Mouse (Mus musculus): ENCODE results near the gene Lrrc38.
"Not testable (repeated sequence)": the region's sequence is repeated elsewhere in the genome, so short reads cannot be mapped to it uniquely, and the experiment has no call there.

Lrrc38 gene

DNA sequence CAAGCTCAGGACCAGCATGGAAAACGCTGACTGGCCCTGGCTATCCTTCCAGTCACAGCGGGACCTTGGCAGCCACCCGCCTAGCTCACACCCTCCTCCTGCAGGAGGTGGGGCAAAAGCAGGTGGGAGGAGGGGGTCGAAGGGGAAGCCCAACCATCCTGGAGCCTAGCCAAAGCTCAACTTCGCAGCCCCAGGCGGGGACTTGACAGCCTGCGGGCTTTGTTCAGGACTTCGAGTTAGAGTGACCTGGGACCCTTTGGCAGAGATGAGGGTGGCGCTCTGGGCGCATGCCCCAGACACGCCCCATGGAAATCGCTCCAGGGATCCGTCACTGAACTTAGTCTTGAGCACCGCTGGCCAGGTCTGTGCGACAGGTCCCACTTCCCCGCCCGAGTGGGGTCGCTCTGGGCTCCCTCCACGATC is at the start of gene Lrrc38:
Gene Lrrc38, plus strand, starts transcription at position 274 of the 423 bp plus-strand sequence.
- no peak for DNase-seq (ENCODE audit: low read depth in 1 of 2, low spot score in 2 of 2)

DNA sequence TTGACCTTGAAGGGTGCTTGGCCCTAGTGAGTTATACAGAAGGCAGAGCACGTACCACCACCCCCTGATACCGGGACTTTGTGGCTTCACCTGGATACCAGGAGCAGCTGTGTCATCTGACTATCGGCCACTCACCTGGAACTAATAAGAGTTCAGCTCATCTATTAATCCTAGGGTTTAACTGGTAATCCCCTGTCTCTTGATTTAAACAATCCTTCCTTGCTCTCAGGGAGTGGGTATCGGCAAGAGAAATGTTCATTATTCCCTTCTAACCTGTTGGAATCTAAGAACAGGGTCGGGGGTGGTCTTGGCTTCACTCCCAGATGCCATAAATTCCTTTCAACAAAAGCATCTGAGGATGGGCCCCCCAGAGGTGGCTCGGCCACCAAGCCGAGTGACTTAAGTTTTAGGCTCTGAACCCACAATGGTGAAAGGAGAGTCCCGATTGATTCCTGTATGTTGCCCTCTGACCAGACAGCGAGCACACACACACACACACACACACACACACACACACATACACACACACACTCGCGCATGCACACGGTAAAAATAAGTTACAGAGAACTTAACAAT is 49.4 kb upstream of the Lrrc38 start:
- DNase-seq (ENCODE audit: low read depth in 1 of 2, low spot score in 2 of 2), result no peak

DNA sequence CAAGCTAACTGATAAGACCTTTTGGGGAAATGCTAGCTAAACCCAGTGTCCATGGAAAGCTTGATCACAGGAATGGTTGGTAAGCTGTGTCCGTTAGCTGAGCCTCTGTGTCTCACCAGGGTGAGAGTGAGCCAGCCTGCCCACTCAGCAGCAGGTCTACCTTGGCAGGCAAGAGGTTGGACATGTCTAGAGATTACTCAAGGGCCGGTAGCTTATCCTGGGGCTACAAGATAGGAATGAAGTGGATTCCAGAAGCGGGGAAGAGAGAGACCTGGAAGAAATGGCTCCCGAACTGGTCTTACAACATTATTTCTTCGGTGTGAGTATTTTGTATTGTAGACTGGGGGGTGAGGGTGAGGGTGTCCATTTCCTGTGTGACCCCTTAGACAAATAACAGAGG is 48.5 kb upstream of the Lrrc38 start:
- DNase-seq (ENCODE audit: low read depth in 1 of 2, low spot score in 2 of 2), result no peak

GRCm38 (mm10) chr4:143301875-143302274 is 47.7 kb upstream of the Lrrc38 start:
- no peak for DNase-seq (ENCODE audit: low read depth in 1 of 2, low spot score in 2 of 2)

GRCm38 (mm10) chr4:143302279-143302890 is 47.2 kb upstream of the Lrrc38 start:
- no peak for DNase-seq (ENCODE audit: low read depth in 1 of 2, low spot score in 2 of 2)

DNA sequence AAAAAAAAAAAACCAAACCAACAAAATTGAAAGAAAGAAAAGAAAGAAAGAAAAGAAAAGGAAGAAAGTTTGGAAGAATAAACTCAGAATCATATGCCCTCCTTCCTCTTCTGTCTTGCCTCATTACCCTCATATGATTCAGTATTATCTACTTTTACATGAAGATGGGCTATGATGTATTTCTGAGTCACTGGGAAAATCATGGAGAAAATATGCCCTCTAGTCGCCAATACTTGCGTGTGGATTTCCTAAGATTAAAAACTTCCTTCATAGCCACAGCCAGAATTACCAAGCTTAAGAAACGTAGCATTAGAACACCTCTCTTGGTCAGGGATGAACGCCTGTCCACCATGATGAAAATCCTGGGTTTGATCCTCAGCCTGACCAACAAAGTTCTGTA is 44.5 kb upstream of the Lrrc38 start:
- DNase-seq (ENCODE audit: low read depth in 1 of 2, low spot score in 2 of 2), result no peak

DNA sequence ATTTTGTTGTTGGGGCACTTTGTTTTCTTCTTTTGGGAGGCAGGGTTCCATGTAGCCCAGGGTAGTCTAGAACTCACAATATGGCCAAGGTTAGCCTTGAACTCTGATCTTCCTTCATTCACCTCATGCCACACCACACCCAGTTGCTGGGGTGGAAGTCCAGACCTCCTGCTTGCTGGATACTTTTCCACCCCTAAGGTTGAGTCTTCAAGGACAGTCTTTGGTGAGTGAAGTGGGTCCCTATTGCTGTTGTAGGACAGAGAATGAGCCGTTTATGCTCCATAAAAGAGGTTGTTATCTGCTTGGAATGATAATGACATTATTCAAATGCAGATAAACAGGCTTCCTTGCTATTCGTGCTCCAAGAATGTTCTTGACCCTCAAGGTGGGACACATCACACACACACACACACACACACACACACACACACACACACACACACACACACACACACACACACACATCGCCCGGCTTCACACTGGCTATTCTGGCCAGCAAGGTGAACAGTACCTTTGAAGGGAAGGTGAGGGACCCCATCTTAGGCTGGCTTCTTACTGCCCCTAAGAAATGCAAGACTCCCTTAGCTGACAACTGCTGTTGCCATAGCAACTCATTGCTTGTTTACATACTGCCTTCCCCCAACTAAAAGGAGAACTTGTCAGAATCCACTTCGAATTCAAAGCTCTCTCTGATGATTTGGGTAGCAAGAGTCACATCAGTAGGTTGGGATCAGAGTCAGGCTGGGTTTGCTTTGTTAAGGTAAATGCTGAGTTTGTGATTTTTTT is 43.4 kb upstream of the Lrrc38 start:
- DNase-seq (ENCODE audit: low read depth in 1 of 2, low spot score in 2 of 2), result no peak

DNA sequence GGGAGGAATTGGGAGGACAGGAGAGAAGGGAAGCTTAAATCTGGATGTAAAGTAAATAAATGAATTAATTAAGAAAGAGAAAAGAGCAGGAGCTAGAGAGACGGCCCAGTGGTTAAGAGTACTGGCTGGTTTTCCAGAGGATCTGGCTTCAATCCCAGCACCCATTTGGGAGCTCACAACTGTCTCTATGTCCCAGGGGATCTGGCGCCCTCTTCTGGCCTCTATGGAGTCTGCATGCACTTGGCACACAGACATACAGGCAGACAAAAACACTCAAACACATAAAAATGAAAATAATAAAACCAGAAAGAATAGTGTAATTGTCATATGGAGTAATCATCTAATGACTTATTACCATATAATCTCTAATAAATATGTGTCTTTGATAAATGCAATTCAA is 38.2 kb upstream of the Lrrc38 start:
- no peak for DNase-seq (ENCODE audit: low read depth in 1 of 2, low spot score in 2 of 2)

DNA sequence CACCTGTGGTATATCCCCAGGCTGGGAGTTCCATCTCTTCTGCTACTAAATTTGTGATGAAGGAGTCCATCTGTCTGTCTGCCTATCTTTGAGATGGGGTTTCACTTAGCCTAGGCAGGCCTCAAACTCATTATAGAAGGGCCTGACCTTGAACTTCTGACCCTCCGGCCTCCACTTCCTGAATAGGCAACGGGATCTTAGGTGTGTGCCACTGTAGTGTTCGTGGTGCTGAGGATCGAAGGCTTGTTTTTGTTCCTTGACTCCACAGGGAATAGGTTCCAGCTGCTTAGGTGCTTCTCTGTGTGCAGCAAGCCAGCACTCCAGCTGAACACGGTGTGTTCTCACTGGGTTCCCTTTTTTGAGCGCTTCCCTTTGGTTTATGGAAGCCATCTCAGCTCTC is 36.3 kb upstream of the Lrrc38 start:
- DNase-seq (ENCODE audit: low read depth in 1 of 2, low spot score in 2 of 2), result no peak

GRCm38 (mm10) chr4:143324176-143324924 is 25.2 kb upstream of the Lrrc38 start:
- DNase-seq (ENCODE audit: low read depth in 1 of 2, low spot score in 2 of 2), result no peak

DNA sequence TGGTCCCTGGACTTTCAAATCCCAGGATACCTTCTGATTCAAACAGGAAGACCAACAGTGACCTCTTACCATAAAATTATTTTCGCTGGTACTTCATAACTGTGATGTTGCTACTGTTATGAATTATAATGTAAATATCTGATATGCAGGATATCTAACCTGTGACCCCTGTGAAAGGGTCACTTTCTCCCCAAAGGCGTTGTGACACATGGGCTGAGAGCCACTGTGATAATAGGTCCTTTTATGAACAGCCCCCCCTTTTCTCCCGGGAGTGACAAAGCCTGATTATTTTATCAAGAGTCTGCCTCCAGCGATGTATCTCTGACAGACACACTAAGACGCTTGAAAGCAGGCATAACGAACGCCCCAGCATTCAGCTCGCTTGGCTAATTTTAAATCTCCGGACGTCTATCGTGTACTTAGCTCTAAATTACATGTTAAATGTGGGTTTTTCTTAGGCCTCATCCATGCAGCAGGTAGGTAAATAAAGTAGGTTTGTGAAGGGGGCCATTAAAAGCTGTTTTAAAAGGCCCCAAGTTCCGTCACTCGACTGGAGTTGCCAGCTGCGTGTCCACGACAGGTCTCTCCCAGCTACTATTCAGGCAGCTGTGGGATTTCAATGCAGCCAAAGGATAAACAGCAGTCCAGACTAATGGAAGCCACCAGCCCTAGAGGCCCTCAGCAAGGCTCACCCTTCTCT is 24.5 kb upstream of the Lrrc38 start:
- no peak for DNase-seq (ENCODE audit: low read depth in 1 of 2, low spot score in 2 of 2)

DNA sequence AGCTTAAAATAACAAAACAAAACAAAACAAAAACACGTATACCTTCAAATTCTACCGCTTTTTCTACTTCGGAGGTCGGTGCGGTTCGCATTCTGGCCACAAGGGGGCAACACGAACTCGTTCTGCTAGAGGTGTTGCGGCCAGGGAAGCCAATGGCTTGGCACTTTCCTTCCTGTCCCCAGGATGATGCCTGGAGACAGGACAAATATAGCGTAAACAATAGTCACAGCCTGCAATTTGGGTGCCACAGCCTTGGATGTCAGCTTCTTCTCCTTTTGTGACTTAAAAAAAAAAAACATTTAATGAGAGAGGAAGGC is 24.0 kb upstream of the Lrrc38 start:
- DNase-seq (ENCODE audit: low read depth in 1 of 2, low spot score in 2 of 2), result peak in 1 of 2 experiments; percentile 44

GRCm38 (mm10) chr4:143330566-143330965 is 19.0 kb upstream of the Lrrc38 start:
- DNase-seq (ENCODE audit: low read depth in 1 of 2, low spot score in 2 of 2), result no peak

- DNase-seq (ENCODE audit: low read depth in 1 of 2, low spot score in 2 of 2), result no peak
Measured at GRCm38 (mm10) chr4:143331787-143332186, 17.8 kb upstream of the Lrrc38 start.

DNA sequence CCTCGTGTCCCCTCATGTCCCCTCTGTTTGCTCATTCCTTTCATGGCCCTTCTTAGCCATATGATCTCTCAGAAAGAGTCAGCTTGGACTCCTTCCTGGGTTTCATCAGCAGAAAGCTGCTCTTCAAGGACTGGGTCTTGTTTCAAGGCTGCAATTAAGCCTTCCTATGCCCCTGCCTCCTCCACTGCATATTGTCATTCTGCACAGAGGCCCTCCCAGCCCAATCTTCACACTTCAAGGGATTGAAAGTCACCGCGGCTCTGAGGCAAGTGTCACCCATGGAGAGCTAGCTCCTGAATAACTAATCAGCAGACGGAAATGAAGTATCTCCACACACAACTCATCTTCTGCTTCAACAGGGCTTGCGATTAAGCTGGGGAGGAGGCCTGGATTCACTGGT is 15.4 kb upstream of the Lrrc38 start:
- DNase-seq (ENCODE audit: low read depth in 1 of 2, low spot score in 2 of 2), result no peak

GRCm38 (mm10) chr4:143334995-143335394 is 14.6 kb upstream of the Lrrc38 start:
- no peak for DNase-seq (ENCODE audit: low read depth in 1 of 2, low spot score in 2 of 2)

GRCm38 (mm10) chr4:143336096-143336495 is 13.5 kb upstream of the Lrrc38 start:
- DNase-seq (ENCODE audit: low read depth in 1 of 2, low spot score in 2 of 2), result no peak

DNA sequence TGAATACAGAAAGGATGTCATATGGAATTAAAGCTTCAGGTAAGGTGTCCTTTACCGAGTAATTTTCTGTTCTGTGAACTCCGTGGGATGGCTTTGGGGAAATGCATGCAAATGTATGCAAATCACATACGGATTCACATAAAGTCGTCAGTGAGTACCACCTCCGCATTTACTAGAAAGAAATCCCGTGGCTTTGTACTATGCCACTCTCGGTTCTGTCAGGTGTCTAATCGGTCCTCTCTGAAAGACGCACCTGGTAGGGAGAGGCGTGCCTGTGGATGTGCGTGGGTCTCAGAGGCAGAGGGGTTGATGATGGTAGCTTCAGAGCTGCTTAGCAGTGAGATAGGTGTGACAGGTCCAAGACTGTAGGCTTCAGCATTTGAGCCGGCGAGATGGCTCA is 9.7 kb upstream of the Lrrc38 start:
- no peak for DNase-seq (ENCODE audit: low read depth in 1 of 2, low spot score in 2 of 2)

GRCm38 (mm10) chr4:143341470-143341869 is 8.1 kb upstream of the Lrrc38 start:
- no peak for DNase-seq (ENCODE audit: low read depth in 1 of 2, low spot score in 2 of 2)

- not testable (repeated sequence) for DNase-seq (ENCODE audit: low read depth in 1 of 2, low spot score in 2 of 2)
Measured at GRCm38 (mm10) chr4:143345491-143345890, 4.1 kb upstream of the Lrrc38 start.

DNA sequence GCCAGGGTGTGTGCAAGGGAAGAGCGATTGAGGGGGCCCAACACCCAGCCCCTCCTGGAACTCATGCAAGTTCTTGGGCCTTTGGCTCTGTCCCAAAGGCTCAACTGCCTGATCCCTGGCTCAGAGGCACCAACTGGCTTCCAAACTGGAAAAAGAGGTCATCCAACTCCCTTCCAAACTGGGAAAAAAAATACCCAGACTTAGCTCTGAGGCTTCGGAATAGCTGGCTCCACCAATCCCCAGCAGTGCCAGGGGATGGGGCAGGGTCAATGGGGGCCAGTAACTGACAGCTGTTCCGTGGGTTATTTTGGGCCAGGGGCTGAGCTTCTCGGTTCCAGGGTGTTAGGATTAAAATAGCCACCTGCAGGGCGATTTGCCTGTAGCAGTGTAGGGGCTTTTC is 879 bp upstream of the Lrrc38 start:
- no peak for DNase-seq (ENCODE audit: low read depth in 1 of 2, low spot score in 2 of 2)

All from monocyte, adult 2 months (primary cell).